Mouse (Mus musculus) lung, embryonic 14.5 days (tissue): ENCODE data around the gene Palm. TPM values are rescaled to one million over a fixed set of nuclear protein-coding genes. Genes with fewer than 3 reads are reported as not detected.
A peak's percentile ranks its signal among the peaks of the same experiment; 100 is the strongest.

Experiments
- ATAC-seq: fragments of 200-750 bp; cut with Nextera tagmentation; 2 replicates; pipeline ENCODE4 v1.8.0; 2017; ENCODE audit warnings: mild to moderate bottlenecking, moderate TSS enrichment, moderate library complexity; ENCODE audit not compliant: insufficient read depth
- DNase-seq: peaks from one replicate; pipeline ENCODE4 v3.0.0-alpha.2; 2015
- H3K27ac ChIP-seq: fragments of 300-500 bp; sonication (generic); 2 replicates; pipeline ENCODE4 v1.5.1; 2014; ENCODE audit warnings: low read depth, mild to moderate bottlenecking, moderate library complexity
- H3K27me3 ChIP-seq: fragments of 300-500 bp; sonication (generic); 2 replicates; pipeline ENCODE4 v1.6.1; 2014; ENCODE audit warnings: low read length, control low read depth; ENCODE audit not compliant: insufficient read depth
- H3K36me3 ChIP-seq: fragments of 300-500 bp; sonication (generic); 2 replicates; pipeline ENCODE4 v1.6.1; 2014; ENCODE audit warnings: control low read depth; ENCODE audit not compliant: insufficient read depth
- H3K4me1 ChIP-seq: fragments of 300-500 bp; sonication (generic); 2 replicates; pipeline ENCODE4 v1.6.1; 2014; ENCODE audit warnings: antibody characterized with exemption, control low read depth; ENCODE audit not compliant: insufficient read depth
- H3K4me2 ChIP-seq: fragments of 300-500 bp; sonication (generic); 2 replicates; pipeline ENCODE4 v1.6.1; 2014; ENCODE audit warnings: mild to moderate bottlenecking
- H3K4me3 ChIP-seq: fragments of 300-500 bp; sonication (generic); 2 replicates; pipeline ENCODE4 v1.5.1; 2014; ENCODE audit warnings: low read depth, low read length
- H3K9ac ChIP-seq: fragments of 300-500 bp; sonication (generic); 2 replicates; pipeline ENCODE4 v1.6.1; 2014
- H3K9me3 ChIP-seq: fragments of 300-500 bp; sonication (generic); 2 replicates; pipeline ENCODE4 v1.6.1; 2016; ENCODE audit warnings: low read depth, low read length, control low read depth
- CTCF ChIP-seq: IDR thresholded peaks from 2 replicates; pipeline ENCODE4 v1.5.1; 2016; ENCODE audit warnings: antibody characterized with exemption, low read depth
- WGBS: fragments of 180-500 bp; shearing (Covaris S2); extraction: QIAGEN DNeasy Blood & Tissue Kit; methylation state at CpG from one replicate; pipeline ENCODE4 v1.1.7; 2014; 5-methylcytosine and 5-hydroxymethylcytosine counted together
- polyA plus RNA-seq: library from polyadenylated mRNA; unstranded; fragments of >200 nt; fragmentation: Nextera tagmentation; extraction: Ambion mirVana; gene quantifications from 2 replicates; pipeline ENCODE4 v1.2.1, GENCODE M21; 2014

Palm gene
- polyA plus RNA-seq, 1 experiment from 2014 or later, result 72.4 TPM

- peak; percentile 64 for DNase-seq
- no peak for TF ChIP-seq CTCF
- no peaks in the 10 kb centered on the region for H3K4me1 ChIP-seq
- 31% methylated on average over 17 of the region's 17 CpGs for WGBS
- peak; percentile 71 for ATAC-seq
- no peaks in the 10 kb centered on the region for H3K27me3 ChIP-seq
- H3K9ac ChIP-seq, result peak overlapping the region; percentile 34
- H3K4me3 ChIP-seq, result no peak overlapping the region; the same call in 1 of the 2 replicates
- H3K4me2 ChIP-seq, result peak overlapping the region; percentile 47
- H3K36me3 ChIP-seq, result peaks cover 27% of the 10 kb centered on the region
- H3K9me3 ChIP-seq, result no peaks in the 10 kb centered on the region
- H3K27ac ChIP-seq, result 0 out of 2 replicates have a peak overlapping the region, but pooled peaks have one; percentile 36
Measured at GRCm38 (mm10) chr10:79822372-79822771, 29.0 kb downstream of the Palm start.

DNA sequence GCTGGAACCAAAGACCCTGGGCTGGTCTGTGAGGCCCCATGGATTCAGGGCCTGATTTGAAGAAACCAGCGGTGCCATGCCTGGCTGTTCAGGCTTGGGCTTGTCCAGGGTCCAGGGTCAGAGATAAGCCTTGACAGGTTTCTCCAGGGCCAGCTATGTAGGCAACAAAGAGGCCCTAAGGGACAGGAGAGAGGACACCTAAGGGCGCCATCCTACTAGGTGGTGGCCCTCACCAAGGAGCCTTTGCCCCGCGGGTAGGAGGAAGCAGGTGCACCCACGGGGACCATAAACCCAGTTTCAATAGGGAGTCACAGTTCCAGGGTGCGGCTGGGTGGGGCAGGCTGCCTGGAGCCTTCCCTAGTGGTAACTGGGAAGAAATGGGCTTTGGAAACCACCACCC is 29.6 kb downstream of the Palm start:
- no peaks in the 10 kb centered on the region for H3K9me3 ChIP-seq
- H3K27ac ChIP-seq, result no peak overlapping the region
- DNase-seq, result no peak
- no peak for ATAC-seq
- H3K9ac ChIP-seq, result no peak overlapping the region; the same call in 1 of the 2 replicates
- no peaks in the 10 kb centered on the region for H3K27me3 ChIP-seq
- peaks cover 24% of the 10 kb centered on the region for H3K36me3 ChIP-seq
- no peaks in the 10 kb centered on the region for H3K4me1 ChIP-seq
- H3K4me3 ChIP-seq, result no peak overlapping the region; the same call in 1 of the 2 replicates
- TF ChIP-seq CTCF, result no peak
- peak overlapping the region; percentile 47 for H3K4me2 ChIP-seq
- 72% methylated on average over 6 of the region's 6 CpGs for WGBS

GRCm38 (mm10) chr10:79824413-79824812 is 31.0 kb downstream of the Palm start:
- no peak for DNase-seq
- H3K4me2 ChIP-seq, result no peak overlapping the region

GRCm38 (mm10) chr10:79831583-79831982 is 38.2 kb downstream of the Palm start:
- no peaks in the 10 kb centered on the region for H3K4me1 ChIP-seq
- no peak for TF ChIP-seq CTCF
- H3K4me3 ChIP-seq, result no peak overlapping the region
- no peak overlapping the region for H3K4me2 ChIP-seq
- no peaks in the 10 kb centered on the region for H3K9me3 ChIP-seq
- H3K9ac ChIP-seq, result no peak overlapping the region
- no peak for ATAC-seq
- H3K36me3 ChIP-seq, result no peaks in the 10 kb centered on the region
- H3K27me3 ChIP-seq, result no peaks in the 10 kb centered on the region
- H3K27ac ChIP-seq, result no peak overlapping the region
- WGBS, result 81% methylated on average over 3 of the region's 3 CpGs
- no peak for DNase-seq

More at GRCm38 (mm10) chr10:79824413-79824812, 31.0 kb downstream of the Palm start:
- no peak for TF ChIP-seq CTCF
- Histone ChIP-seq H3K4me1 (no peaks in the 10 kb centered on the region), H3K9me3 (no peaks in the 10 kb centered on the region), H3K9ac (no peak overlapping the region), H3K27me3 (no peaks in the 10 kb centered on the region), H3K36me3 (peaks cover 11% of the 10 kb centered on the region), H3K4me3 (no peak overlapping the region), H3K27ac (no peak overlapping the region)
- 49% methylated on average over 6 of the region's 6 CpGs for WGBS
- ATAC-seq, result no peak

DNA sequence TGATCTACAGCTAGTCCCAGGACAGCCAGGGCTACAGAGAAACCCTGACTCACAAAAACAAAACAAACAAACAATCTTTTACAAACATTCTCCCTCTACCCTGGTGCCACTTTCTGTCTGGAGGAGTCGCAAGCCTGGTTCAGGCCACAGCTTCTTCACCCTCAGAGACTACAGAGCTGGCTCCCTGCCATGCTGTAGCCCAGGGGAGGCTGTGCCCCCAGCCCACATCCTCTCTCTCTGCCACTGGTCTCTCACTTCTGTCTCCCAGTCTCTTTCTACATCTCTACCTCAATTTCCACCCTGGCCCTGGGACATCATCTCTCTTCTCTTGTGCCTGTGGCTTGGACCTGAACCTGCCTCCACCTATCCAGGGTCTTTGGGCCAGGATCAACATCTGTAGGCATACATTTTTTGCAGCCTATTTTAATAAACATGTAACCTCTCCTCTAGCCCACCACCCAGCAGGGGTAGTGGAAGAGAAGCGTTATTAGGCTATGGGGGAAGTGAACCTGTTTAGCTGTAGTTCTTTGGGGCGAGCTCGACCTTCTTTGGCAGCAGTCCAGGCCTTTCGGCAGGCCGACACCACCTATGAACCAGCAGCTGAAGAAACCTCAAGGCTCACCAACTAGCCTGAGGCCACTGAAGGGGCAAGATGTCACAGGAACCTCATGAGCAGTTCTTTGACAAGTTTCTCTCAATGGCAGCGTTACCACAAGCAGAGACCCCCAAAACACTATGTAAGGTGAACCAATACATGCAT is 38.8 kb downstream of the Palm start:
- no peak overlapping the region for H3K4me3 ChIP-seq
- no peaks in the 10 kb centered on the region for H3K9me3 ChIP-seq
- 57% methylated on average over 7 of the region's 7 CpGs for WGBS
- no peaks in the 10 kb centered on the region for H3K27me3 ChIP-seq
- ATAC-seq, result no peak
- no peak overlapping the region for H3K4me2 ChIP-seq
- DNase-seq, result no peak
- no peaks in the 10 kb centered on the region for H3K4me1 ChIP-seq
- H3K27ac ChIP-seq, result no peak overlapping the region
- no peak overlapping the region; the same call in 1 of the 2 replicates for H3K9ac ChIP-seq
- H3K36me3 ChIP-seq, result no peaks in the 10 kb centered on the region
- TF ChIP-seq CTCF, result no peak

GRCm38 (mm10) chr10:79832786-79833181 is 39.4 kb downstream of the Palm start:
- Histone ChIP-seq H3K36me3 (no peaks in the 10 kb centered on the region), H3K4me2 (no peak overlapping the region), H3K9ac (no peak overlapping the region), H3K27me3 (no peaks in the 10 kb centered on the region), H3K9me3 (no peaks in the 10 kb centered on the region), H3K4me1 (no peaks in the 10 kb centered on the region), H3K27ac (no peak overlapping the region), H3K4me3 (no peak overlapping the region)
- WGBS, result 65% methylated on average over 9 of the region's 9 CpGs
- no peak for ATAC-seq
- TF ChIP-seq CTCF, result no peak
- DNase-seq, result no peak

- peak; percentile 98 for TF ChIP-seq CTCF
- Histone ChIP-seq H3K4me1 (no peaks in the 10 kb centered on the region), H3K27ac (no peak overlapping the region), H3K4me2 (no peak overlapping the region), H3K36me3 (no peaks in the 10 kb centered on the region), H3K9ac (no peak overlapping the region; the same call in 1 of the 2 replicates), H3K4me3 (no peak overlapping the region), H3K9me3 (no peaks in the 10 kb centered on the region), H3K27me3 (no peaks in the 10 kb centered on the region)
- DNase-seq (peak; percentile 92), ATAC-seq (peak; percentile 60)
- 20% methylated on average over 9 of the region's 9 CpGs for WGBS
Measured at GRCm38 (mm10) chr10:79834769-79835398, 41.5 kb downstream of the Palm start.
